Mouse (Mus musculus) heart, embryonic 15.5 days (tissue): ENCODE results near the gene Hrh2. TPM values are rescaled to one million over a fixed set of nuclear protein-coding genes. Genes with fewer than 3 reads are reported as not detected.

Experiments
- ATAC-seq: fragments of 200-750 bp; cut with Nextera tagmentation; replicated peaks from 2 replicates; pipeline ENCODE4 v1.8.0; 2017; ENCODE audit warnings: low read depth, moderate TSS enrichment; ENCODE audit not compliant: insufficient number of reproducible peaks, insufficient read depth, low FRiP score
- H3K27ac ChIP-seq: fragments of 300-500 bp; sonication (generic); 2 replicates; pipeline ENCODE4 v1.5.1; 2015; ENCODE audit warnings: mild to moderate bottlenecking, inconsistent platforms
- H3K27me3 ChIP-seq: fragments of 300-500 bp; sonication (generic); 2 replicates; pipeline ENCODE4 v1.6.1; 2015; ENCODE audit warnings: inconsistent platforms
- H3K36me3 ChIP-seq: fragments of 300-500 bp; sonication (generic); 2 replicates; pipeline ENCODE4 v1.6.1; 2015; ENCODE audit warnings: mild to moderate bottlenecking, inconsistent platforms
- H3K4me1 ChIP-seq: fragments of 300-500 bp; sonication (generic); replicated peaks from 2 replicates; pipeline ENCODE4 v1.6.1; 2015; ENCODE audit warnings: inconsistent platforms
- H3K4me2 ChIP-seq: fragments of 300-500 bp; sonication (generic); 2 replicates; pipeline ENCODE4 v1.6.1; 2015; ENCODE audit warnings: inconsistent platforms, mild to moderate bottlenecking, moderate library complexity
- H3K4me3 ChIP-seq: fragments of 300-500 bp; sonication (generic); 2 replicates; pipeline ENCODE4 v1.5.1; 2015; ENCODE audit warnings: mild to moderate bottlenecking, inconsistent platforms
- H3K9ac ChIP-seq: fragments of 300-500 bp; sonication (generic); 2 replicates; pipeline ENCODE4 v1.6.1; 2015; ENCODE audit warnings: mild to moderate bottlenecking, inconsistent platforms
- H3K9me3 ChIP-seq: fragments of 300-500 bp; sonication (generic); replicated peaks from 2 replicates; pipeline ENCODE4 v1.6.1; 2016; ENCODE audit warnings: inconsistent platforms
- WGBS: fragments of 180-500 bp; shearing (Covaris S2); methylation state at CpG from one replicate; pipeline ENCODE4 v1.1.7; 2015; ENCODE audit warnings: mixed read lengths; 5-methylcytosine and 5-hydroxymethylcytosine counted together
- polyA plus RNA-seq: library from polyadenylated mRNA; unstranded; fragments of >200 nt; fragmentation: Nextera tagmentation; extraction: Ambion mirVana; gene quantifications from 2 replicates; pipeline ENCODE4 v1.2.1, GENCODE M21; 2015

Gene Hrh2
- polyA plus RNA-seq, 1 experiment from 2014 or later = 0.04 TPM

DNA sequence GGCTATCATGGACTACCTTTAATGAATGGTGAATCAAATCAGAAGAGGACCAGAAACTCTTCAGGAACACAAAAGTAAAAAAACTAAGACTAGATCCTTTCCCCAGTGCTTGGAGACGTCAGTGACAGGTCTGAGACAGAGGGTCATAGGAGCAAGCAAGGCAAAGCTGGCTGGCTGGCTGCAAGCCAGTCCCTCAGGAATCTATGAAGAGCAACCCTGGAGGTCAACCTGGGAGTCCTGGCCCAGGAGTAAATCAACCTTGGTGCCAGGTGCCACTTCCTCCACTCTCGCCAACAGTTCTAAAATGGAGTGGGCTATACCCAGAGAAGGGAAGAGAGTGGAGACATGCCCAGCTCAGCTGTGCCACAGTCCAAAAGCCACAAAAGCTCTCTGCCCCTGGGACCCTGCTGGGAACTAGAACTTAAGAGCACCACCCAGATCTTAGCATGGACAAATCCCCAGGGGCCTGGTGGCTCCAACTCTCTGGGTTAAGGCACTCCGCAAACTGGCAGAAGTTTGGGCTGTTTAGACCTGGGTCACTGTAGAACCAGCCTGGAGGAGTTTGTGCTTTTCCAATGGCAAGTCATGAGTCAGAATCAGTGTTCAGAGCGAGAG lies 15.4 kb upstream of the Hrh2 start:
- 0 out of 2 replicates have a peak, but pooled peaks cover 4% of the 10 kb centered on the region for H3K27me3 ChIP-seq
- ATAC-seq = no peak
- WGBS = 67% methylated on average over 4 of the region's 4 CpGs
- H3K9ac ChIP-seq = no peak overlapping the region
- peaks cover 7% of the 10 kb centered on the region; the same call in 1 of the 2 replicates for H3K4me1 ChIP-seq
- no peak overlapping the region for H3K4me3 ChIP-seq
- H3K9me3 ChIP-seq = no peaks in the 10 kb centered on the region
- no peak overlapping the region for H3K4me2 ChIP-seq
- H3K36me3 ChIP-seq = no peaks in the 10 kb centered on the region
- H3K27ac ChIP-seq = no peak overlapping the region

DNA sequence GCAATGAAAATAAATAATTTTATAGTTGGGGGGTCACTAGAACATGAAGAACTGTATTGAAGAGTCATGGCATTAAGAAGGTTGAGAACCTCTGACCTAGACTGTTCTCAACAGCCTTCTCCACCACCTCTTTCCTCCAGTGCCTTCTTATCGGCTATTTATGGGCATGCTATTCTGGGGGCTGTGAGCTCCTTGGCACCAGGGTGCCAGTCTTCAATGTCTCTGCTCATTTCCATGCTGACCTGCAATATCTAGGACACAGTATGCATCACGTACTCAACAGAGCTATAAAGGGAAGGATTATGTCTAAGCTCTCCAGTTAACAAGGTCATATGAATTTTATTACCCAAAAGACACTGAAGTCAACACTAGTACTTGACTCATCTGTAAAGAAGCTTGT lies 14.6 kb upstream of the Hrh2 start:
- 70% methylated on average over 2 of the region's 2 CpGs for WGBS
- Histone ChIP-seq H3K27me3 (no peaks in the 10 kb centered on the region), H3K27ac (peak overlapping the region; percentile 2; the same call in 1 of the 2 replicates), H3K36me3 (no peaks in the 10 kb centered on the region), H3K4me1 (peaks cover 7% of the 10 kb centered on the region; the same call in 1 of the 2 replicates), H3K4me2 (no peak overlapping the region), H3K9me3 (no peaks in the 10 kb centered on the region), H3K9ac (no peak overlapping the region), H3K4me3 (no peak overlapping the region)
- peak; percentile 69; the same call in 1 of the 2 replicates for ATAC-seq

DNA sequence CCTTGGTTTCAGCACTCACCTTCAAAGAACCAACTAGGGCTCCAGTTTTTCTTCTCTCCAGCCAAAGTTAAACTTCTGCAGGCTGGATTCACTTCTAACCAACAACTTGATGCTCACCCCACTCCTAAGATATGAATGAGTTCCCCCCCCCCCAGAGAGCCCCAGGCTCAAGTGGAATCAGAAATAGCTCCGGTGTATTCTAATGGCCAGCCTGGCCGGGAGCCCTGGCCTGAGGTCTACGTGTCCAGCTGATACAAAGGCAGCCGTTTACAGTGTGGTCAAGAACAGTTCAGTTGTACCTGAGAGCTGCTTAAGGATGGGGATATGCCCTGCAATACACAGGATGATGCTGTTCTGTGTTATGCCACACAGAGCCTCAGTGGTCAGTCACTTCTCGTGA lies 13.3 kb upstream of the Hrh2 start:
- no peaks in the 10 kb centered on the region for H3K27me3 ChIP-seq
- H3K4me3 ChIP-seq = no peak overlapping the region
- no peak overlapping the region for H3K4me2 ChIP-seq
- H3K4me1 ChIP-seq = peaks cover 7% of the 10 kb centered on the region; the same call in 1 of the 2 replicates
- 50% methylated on average over 5 of the region's 5 CpGs for WGBS
- H3K36me3 ChIP-seq = no peaks in the 10 kb centered on the region
- H3K9ac ChIP-seq = no peak overlapping the region
- ATAC-seq = no peak
- H3K9me3 ChIP-seq = no peaks in the 10 kb centered on the region
- H3K27ac ChIP-seq = peak overlapping the region; percentile 16; the same call in 1 of the 2 replicates

- ATAC-seq = no peak
- WGBS = 81% methylated on average over 3 of the region's 3 CpGs
- Histone ChIP-seq H3K4me3 (no peak overlapping the region), H3K9ac (no peak overlapping the region), H3K27me3 (no peaks in the 10 kb centered on the region), H3K4me2 (no peak overlapping the region), H3K4me1 (peaks cover 7% of the 10 kb centered on the region; the same call in 1 of the 2 replicates), H3K27ac (no peak overlapping the region), H3K36me3 (no peaks in the 10 kb centered on the region), H3K9me3 (no peaks in the 10 kb centered on the region)
Observed at GRCm38 (mm10) chr13:54179971-54180370, 12.0 kb upstream of the Hrh2 start.

DNA sequence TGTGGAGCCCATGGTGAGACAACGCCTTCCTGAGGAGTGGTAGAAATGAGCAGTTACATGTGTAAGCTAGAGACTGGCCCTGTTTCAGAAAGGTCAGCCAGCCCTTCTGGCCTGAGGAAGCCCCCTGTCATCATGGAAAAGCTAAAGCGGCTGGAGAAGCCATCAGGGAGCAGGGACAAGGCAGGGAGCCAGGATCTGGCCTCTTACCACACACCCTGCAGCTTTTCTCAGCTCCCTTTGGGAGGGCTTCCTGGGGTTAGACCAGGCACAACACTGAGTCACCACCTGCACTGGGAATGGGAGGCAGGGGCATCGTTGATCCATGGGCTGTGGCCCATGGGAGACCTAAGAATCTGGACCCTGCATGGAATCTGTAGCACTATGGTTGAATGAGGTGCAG lies 11.5 kb upstream of the Hrh2 start:
- H3K4me2 ChIP-seq = no peak overlapping the region
- ATAC-seq = no peak
- H3K4me3 ChIP-seq = no peak overlapping the region
- H3K27me3 ChIP-seq = no peaks in the 10 kb centered on the region; the same call in 1 of the 2 replicates
- 33% methylated on average over 3 of the region's 3 CpGs for WGBS
- no peak overlapping the region for H3K9ac ChIP-seq
- H3K9me3 ChIP-seq = no peaks in the 10 kb centered on the region
- H3K4me1 ChIP-seq = peaks cover 7% of the 10 kb centered on the region; the same call in 1 of the 2 replicates
- H3K36me3 ChIP-seq = no peaks in the 10 kb centered on the region
- no peak overlapping the region for H3K27ac ChIP-seq

DNA sequence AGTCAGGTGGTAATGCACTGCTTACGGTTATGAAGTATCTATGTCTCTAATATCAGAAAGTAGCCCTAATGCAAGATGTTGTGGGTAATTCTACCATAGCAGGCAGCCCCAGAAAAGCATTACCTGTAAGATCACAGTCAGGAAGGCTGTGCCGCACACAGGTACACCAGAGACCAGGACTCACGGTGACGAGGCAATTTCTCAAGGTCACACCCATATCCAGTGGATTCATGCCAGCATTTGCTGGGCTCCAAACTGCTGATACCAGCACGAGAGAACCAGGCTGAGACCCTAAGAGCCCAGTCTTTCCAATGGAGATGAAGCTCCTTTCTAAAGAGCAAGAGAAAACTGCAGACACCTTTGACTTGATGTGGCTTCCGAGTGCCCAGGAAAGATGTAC lies 10.6 kb upstream of the Hrh2 start:
- WGBS = 77% methylated on average over 6 of the region's 6 CpGs
- H3K4me1 ChIP-seq = peaks cover 7% of the 10 kb centered on the region; the same call in 1 of the 2 replicates

GRCm38 (mm10) chr13:54181947-54182346 lies 10.0 kb upstream of the Hrh2 start:
- no peaks in the 10 kb centered on the region for H3K36me3 ChIP-seq
- no peak overlapping the region for H3K27ac ChIP-seq
- peaks cover 7% of the 10 kb centered on the region; the same call in 1 of the 2 replicates for H3K4me1 ChIP-seq
- no peaks in the 10 kb centered on the region; the same call in 1 of the 2 replicates for H3K27me3 ChIP-seq
- no peak overlapping the region for H3K4me3 ChIP-seq
- no peaks in the 10 kb centered on the region for H3K9me3 ChIP-seq
- H3K4me2 ChIP-seq = no peak overlapping the region
- no peak for ATAC-seq
- no peak overlapping the region for H3K9ac ChIP-seq
- 91% methylated on average over 4 of the region's 4 CpGs for WGBS

More for the DNA sequence above, 10.6 kb upstream of the Hrh2 start:
- ATAC-seq = no peak
- Histone ChIP-seq H3K9ac (no peak overlapping the region), H3K36me3 (no peaks in the 10 kb centered on the region), H3K27ac (no peak overlapping the region), H3K9me3 (no peaks in the 10 kb centered on the region), H3K27me3 (no peaks in the 10 kb centered on the region; the same call in 1 of the 2 replicates), H3K4me3 (no peak overlapping the region), H3K4me2 (no peak overlapping the region)

GRCm38 (mm10) chr13:54186394-54186793 lies 5.5 kb upstream of the Hrh2 start:
- H3K4me2 ChIP-seq = no peak overlapping the region
- H3K9me3 ChIP-seq = no peaks in the 10 kb centered on the region
- no peak overlapping the region for H3K4me3 ChIP-seq
- no peak for ATAC-seq
- WGBS = 69% methylated on average over 5 of the region's 5 CpGs
- no peaks in the 10 kb centered on the region for H3K36me3 ChIP-seq
- H3K27ac ChIP-seq = no peak overlapping the region
- no peak overlapping the region for H3K9ac ChIP-seq
- no peaks in the 10 kb centered on the region for H3K4me1 ChIP-seq
- H3K27me3 ChIP-seq = peaks cover 6% of the 10 kb centered on the region

DNA sequence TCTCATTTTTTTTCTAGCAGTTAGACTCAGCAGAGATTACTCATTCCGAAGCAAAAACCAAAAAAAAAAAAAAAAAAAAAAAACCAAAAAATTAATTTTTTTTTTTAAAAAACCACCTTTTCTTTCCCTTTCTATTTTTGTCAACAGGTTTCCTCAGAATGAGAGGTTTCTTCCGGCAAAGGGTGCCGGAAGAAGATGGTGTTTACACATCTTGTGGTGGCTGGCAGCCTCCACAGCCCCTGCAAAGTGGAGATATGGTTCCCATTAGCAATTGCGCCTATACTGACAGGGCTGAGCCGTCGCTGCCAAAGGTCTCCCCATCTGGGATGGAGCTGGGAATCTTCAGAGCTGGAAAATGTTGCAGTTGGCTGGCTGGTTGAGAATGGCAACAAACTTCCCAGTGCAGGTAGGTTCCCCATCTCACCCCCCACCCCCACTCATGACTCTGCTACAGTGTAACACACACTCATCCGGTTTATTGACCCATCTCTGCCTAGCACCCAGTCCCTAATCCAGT lies 3.7 kb upstream of the Hrh2 start:
- Histone ChIP-seq H3K27ac (no peak overlapping the region), H3K4me2 (no peak overlapping the region), H3K27me3 (peaks cover 22% of the 10 kb centered on the region), H3K9me3 (no peaks in the 10 kb centered on the region), H3K9ac (no peak overlapping the region), H3K4me3 (no peak overlapping the region), H3K4me1 (peaks cover 8% of the 10 kb centered on the region), H3K36me3 (no peaks in the 10 kb centered on the region)
- 58% methylated on average over 7 of the region's 7 CpGs for WGBS
- ATAC-seq = no peak

DNA sequence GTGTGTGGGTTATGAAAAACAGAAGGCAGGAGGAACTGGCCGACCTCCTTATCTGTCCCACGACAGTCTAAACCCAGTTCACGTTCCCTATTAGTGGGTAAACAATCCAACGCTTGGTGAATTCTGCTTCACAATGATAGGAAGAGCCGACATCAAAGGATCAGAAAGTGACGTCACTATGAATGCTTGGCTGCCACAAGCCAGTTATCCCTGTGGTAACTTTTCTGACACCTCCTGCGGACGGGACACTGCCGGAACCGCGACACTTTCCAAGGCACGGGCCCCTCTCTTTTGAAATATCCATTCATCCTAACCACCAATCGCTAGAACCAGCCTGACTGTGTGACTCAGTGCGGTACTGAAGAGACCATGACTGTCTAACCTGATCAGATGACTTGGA lies 2.0 kb upstream of the Hrh2 start:
- peaks cover 8% of the 10 kb centered on the region for H3K4me1 ChIP-seq
- no peak overlapping the region for H3K9ac ChIP-seq
- H3K27me3 ChIP-seq = peaks cover 37% of the 10 kb centered on the region
- no peak overlapping the region for H3K4me2 ChIP-seq
- WGBS = 65% methylated on average over 14 of the region's 14 CpGs
- no peaks in the 10 kb centered on the region for H3K9me3 ChIP-seq
- no peaks in the 10 kb centered on the region for H3K36me3 ChIP-seq
- ATAC-seq = no peak
- no peak overlapping the region for H3K27ac ChIP-seq
- H3K4me3 ChIP-seq = no peak overlapping the region

- Histone ChIP-seq H3K27ac (no peak overlapping the region), H3K9ac (no peak overlapping the region), H3K4me3 (no peak overlapping the region), H3K4me1 (peaks cover 8% of the 10 kb centered on the region), H3K4me2 (no peak overlapping the region), H3K27me3 (peaks cover 37% of the 10 kb centered on the region), H3K9me3 (no peaks in the 10 kb centered on the region), H3K36me3 (no peaks in the 10 kb centered on the region)
- no peak for ATAC-seq
- WGBS = 69% methylated on average over 3 of the region's 3 CpGs
Observed at GRCm38 (mm10) chr13:54191181-54191580, 748 bp upstream of the Hrh2 start.

- Histone ChIP-seq H3K4me1 (peaks cover 8% of the 10 kb centered on the region), H3K27ac (no peak overlapping the region), H3K9ac (no peak overlapping the region), H3K9me3 (no peaks in the 10 kb centered on the region), H3K4me2 (no peak overlapping the region), H3K27me3 (peaks cover 43% of the 10 kb centered on the region), H3K36me3 (no peaks in the 10 kb centered on the region), H3K4me3 (no peak overlapping the region)
- ATAC-seq = no peak
- WGBS = 34% methylated on average over 5 of the region's 5 CpGs
Observed at GRCm38 (mm10) chr13:54193580-54193979, 1.7 kb downstream of the Hrh2 start.
